Mouse (Mus musculus): ENCODE data around the gene Syt7. TPM values are rescaled to one million over a fixed set of nuclear protein-coding genes. Genes with fewer than 3 reads are reported as not detected.

Gene Syt7
- polyA plus RNA-seq (2017; shearing (Covaris generic)), result under 1 TPM in 1 of 2 experiments, not detected in 1; 0.05 TPM

- no peak for ATAC-seq
These were observed at the start of gene Syt7 for GRCm38 (mm10) chr19:10388615-10389313. Syt7 (plus strand) TSS chr19:10389090.

GRCm38 (mm10) chr19:10339271-10339670, 49.6 kb upstream of the Syt7 start:
- no peak for ATAC-seq

- ATAC-seq, result no peak
These were observed 48.2 kb upstream of the Syt7 start for GRCm38 (mm10) chr19:10340661-10341060.

GRCm38 (mm10) chr19:10341152-10341551, 47.7 kb upstream of the Syt7 start:
- ATAC-seq, result no peak

GRCm38 (mm10) chr19:10341817-10342439, 47.0 kb upstream of the Syt7 start:
- ATAC-seq, result no peak

GRCm38 (mm10) chr19:10343866-10344265, 45.0 kb upstream of the Syt7 start:
- ATAC-seq, result no peak

- no peak for ATAC-seq
These were observed 43.2 kb upstream of the Syt7 start for GRCm38 (mm10) chr19:10345696-10346095.

GRCm38 (mm10) chr19:10347628-10348273, 41.1 kb upstream of the Syt7 start:
- no peak for ATAC-seq

GRCm38 (mm10) chr19:10352218-10352617, 36.7 kb upstream of the Syt7 start:
- no peak for ATAC-seq

GRCm38 (mm10) chr19:10354830-10355229, 34.1 kb upstream of the Syt7 start:
- ATAC-seq, result no peak

GRCm38 (mm10) chr19:10356845-10357503, 31.9 kb upstream of the Syt7 start:
- ATAC-seq, result no peak

- no peak for ATAC-seq
These were observed 29.6 kb upstream of the Syt7 start for GRCm38 (mm10) chr19:10359105-10359946.

GRCm38 (mm10) chr19:10362473-10363129, 26.3 kb upstream of the Syt7 start:
- ATAC-seq, result no peak

GRCm38 (mm10) chr19:10363869-10364268, 25.0 kb upstream of the Syt7 start:
- ATAC-seq, result no peak

- ATAC-seq, result no peak
These were observed 22.6 kb upstream of the Syt7 start for GRCm38 (mm10) chr19:10366116-10366845.

- no peak for ATAC-seq
These were observed 21.1 kb upstream of the Syt7 start for GRCm38 (mm10) chr19:10367802-10368201.

GRCm38 (mm10) chr19:10369936-10370335, 19.0 kb upstream of the Syt7 start:
- ATAC-seq, result no peak

GRCm38 (mm10) chr19:10373191-10373590, 15.7 kb upstream of the Syt7 start:
- no peak for ATAC-seq

- no peak for ATAC-seq
These were observed 13.6 kb upstream of the Syt7 start for GRCm38 (mm10) chr19:10375260-10375659.

- ATAC-seq, result no peak
These were observed 8.9 kb upstream of the Syt7 start for GRCm38 (mm10) chr19:10379978-10380377.

- ATAC-seq, result no peak
These were observed 1.2 kb upstream of the Syt7 start for GRCm38 (mm10) chr19:10387660-10388059.

Measured in activated CD4-positive, CD25-positive, alpha-beta regulatory T cell, adult 4 months (primary cell).